Mouse (Mus musculus) cerebellum, adult 2 months (tissue): Measurements from ENCODE around the gene Coro2a.

Experiments used
- CTCF ChIP-seq: fragments of 200-500 bp; IDR thresholded peaks from 2 replicates; pipeline ENCODE4 v1.5.1; 2011; ENCODE audit warnings: low read depth, mild to moderate bottlenecking, control low read depth, low read length, moderate library complexity, borderline replicate concordance; ENCODE audit not compliant: insufficient read depth
- POLR2A ChIP-seq: fragments of 200-500 bp; IDR thresholded peaks from 2 replicates; pipeline ENCODE4 v1.6.1; 2011; ENCODE audit warnings: low read length, control low read depth, borderline replicate concordance; ENCODE audit not compliant: insufficient read depth

DNA sequence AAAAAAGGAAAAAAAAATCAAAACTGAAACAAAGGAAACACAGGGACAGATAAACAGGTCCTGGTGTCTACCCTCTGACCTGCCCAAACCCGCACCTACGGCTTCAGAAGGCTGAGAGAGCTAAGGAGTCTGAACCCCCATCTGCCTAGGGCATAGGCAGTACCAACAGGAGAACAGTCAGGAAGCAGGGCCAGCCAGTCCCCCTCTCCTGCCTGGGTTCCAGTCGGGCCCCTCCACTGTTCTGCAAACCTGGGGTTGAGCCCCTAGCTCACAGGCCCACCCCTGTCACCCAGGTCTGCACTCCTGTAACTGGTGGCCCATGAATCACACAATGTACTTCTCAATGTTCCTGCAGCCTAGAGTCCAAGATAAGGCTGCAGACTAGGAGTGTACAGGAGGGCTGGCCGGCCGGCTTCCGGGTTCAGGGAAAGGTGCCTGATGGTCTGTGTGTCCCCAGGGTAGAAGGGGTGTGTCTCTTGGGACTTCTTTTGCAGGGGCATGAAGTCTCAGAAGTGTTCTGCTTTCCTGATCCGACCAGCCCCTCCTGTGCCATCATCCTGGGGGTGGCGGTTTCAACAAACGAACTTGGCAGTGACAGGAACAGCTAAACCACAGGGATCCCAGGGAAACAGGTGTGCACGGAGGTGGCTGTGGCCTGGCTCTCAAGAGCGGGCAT, 4.6 kb downstream of the Coro2a start:
- no peak for TF ChIP-seq CTCF
- TF ChIP-seq POLR2A, result no peak
